Mouse (Mus musculus) limb, embryonic 11.5 days (tissue): ENCODE measurements around the gene Jun. TPM values are rescaled to one million over a fixed set of nuclear protein-coding genes. Genes with fewer than 3 reads are reported as not detected.

Source experiments
- ATAC-seq: fragments of 200-750 bp; cut with Nextera tagmentation; 2 replicates; pipeline ENCODE4 v1.8.0; 2017; ENCODE audit warnings: low read depth; ENCODE audit not compliant: insufficient number of reproducible peaks, low FRiP score, low TSS enrichment
- DNase-seq: peaks from one replicate; pipeline ENCODE4 v3.0.0-alpha.2; 2015; ENCODE audit warnings: low spot score
- H3K27ac ChIP-seq: fragments of 300-500 bp; sonication (generic); replicated peaks from 2 replicates; pipeline ENCODE4 v1.5.1; 2014; ENCODE audit warnings: low read depth, mild to moderate bottlenecking, low read length
- H3K27me3 ChIP-seq: fragments of 300-500 bp; sonication (generic); 2 replicates; pipeline ENCODE4 v1.6.1; 2014; ENCODE audit warnings: mild to moderate bottlenecking, low read length, mixed read lengths; ENCODE audit not compliant: control insufficient read depth, insufficient read depth
- H3K36me3 ChIP-seq: fragments of 300-500 bp; sonication (generic); 2 replicates; pipeline ENCODE4 v1.6.1; 2014; ENCODE audit warnings: mild to moderate bottlenecking, low read length, moderate library complexity, mixed read lengths; ENCODE audit not compliant: control insufficient read depth, insufficient read depth
- H3K4me1 ChIP-seq: fragments of 300-500 bp; sonication (generic); 2 replicates; pipeline ENCODE4 v1.6.1; 2014; ENCODE audit warnings: low read length, mixed read lengths; ENCODE audit not compliant: control insufficient read depth, insufficient read depth
- H3K4me2 ChIP-seq: fragments of 300-500 bp; sonication (generic); 2 replicates; pipeline ENCODE4 v1.6.1; 2014; ENCODE audit warnings: low read depth, mild to moderate bottlenecking, moderate library complexity; ENCODE audit not compliant: severe bottlenecking
- H3K4me3 ChIP-seq: fragments of 300-500 bp; sonication (generic); 2 replicates; pipeline ENCODE4 v1.5.1; 2014; ENCODE audit warnings: low read depth, low read length
- H3K9ac ChIP-seq: fragments of 300-500 bp; sonication (generic); 2 replicates; pipeline ENCODE4 v1.6.1; 2014; ENCODE audit warnings: mild to moderate bottlenecking, low read length
- H3K9me3 ChIP-seq: fragments of 300-500 bp; sonication (generic); 2 replicates; pipeline ENCODE4 v1.6.1; 2016; ENCODE audit warnings: low read length; ENCODE audit not compliant: control insufficient read depth
- WGBS: fragments of 180-500 bp; shearing (Covaris S2); extraction: QIAGEN DNeasy Blood & Tissue Kit; methylation state at CpG from one replicate; pipeline ENCODE4 v1.1.7; 2014; 5-methylcytosine and 5-hydroxymethylcytosine counted together
- polyA plus RNA-seq: library from polyadenylated mRNA; unstranded; fragments of >200 nt; fragmentation: Nextera tagmentation; extraction: Ambion mirVana; gene quantifications from 2 replicates; pipeline ENCODE4 v1.2.1, GENCODE M21; 2014

Gene Jun
- polyA plus RNA-seq, 1 experiment from 2014 or later = 42.7 TPM

GRCm38 (mm10) chr4:95038024-95038423 lies 14.0 kb downstream of the Jun start:
- Histone ChIP-seq H3K4me1 (no peaks in the 10 kb centered on the region), H3K4me3 (no peak overlapping the region), H3K4me2 (no peak overlapping the region), H3K27ac (no peak overlapping the region), H3K9ac (no peak overlapping the region), H3K36me3 (no peaks in the 10 kb centered on the region), H3K9me3 (no peaks in the 10 kb centered on the region), H3K27me3 (no peaks in the 10 kb centered on the region)
- 71% methylated on average over 5 of the region's 5 CpGs for WGBS
- no peak for ATAC-seq
- DNase-seq = no peak

- Histone ChIP-seq H3K27me3 (no peaks in the 10 kb centered on the region), H3K36me3 (no peaks in the 10 kb centered on the region), H3K4me3 (no peak overlapping the region), H3K4me1 (no peaks in the 10 kb centered on the region), H3K27ac (no peak overlapping the region), H3K9me3 (no peaks in the 10 kb centered on the region), H3K9ac (no peak overlapping the region), H3K4me2 (no peak overlapping the region)
- DNase-seq (no peak), ATAC-seq (no peak)
- WGBS = 57% methylated on average over 4 of the region's 4 CpGs
Measured at GRCm38 (mm10) chr4:95031158-95031557, 20.9 kb downstream of the Jun start.

- Histone ChIP-seq H3K4me2 (no peak overlapping the region), H3K9me3 (no peaks in the 10 kb centered on the region), H3K36me3 (no peaks in the 10 kb centered on the region), H3K4me3 (no peak overlapping the region), H3K27me3 (no peaks in the 10 kb centered on the region), H3K4me1 (no peaks in the 10 kb centered on the region), H3K27ac (no peak overlapping the region), H3K9ac (no peak overlapping the region)
- whole genome bisulfite sequencing = 85% methylated on average over 16 of the region's 16 CpGs
- no peak for ATAC-seq
- no peak for DNase-seq
Measured at GRCm38 (mm10) chr4:95025847-95026600, 26.0 kb downstream of the Jun start.

- DNase-seq = no peak
- no peak for ATAC-seq
Measured at GRCm38 (mm10) chr4:95023350-95023953, 28.6 kb downstream of the Jun start.

GRCm38 (mm10) chr4:95021649-95022637 lies 30.1 kb downstream of the Jun start:
- Histone ChIP-seq H3K4me1 (no peaks in the 10 kb centered on the region; the same call in 1 of the 2 replicates), H3K27ac (no peak overlapping the region), H3K9me3 (no peaks in the 10 kb centered on the region), H3K27me3 (no peaks in the 10 kb centered on the region), H3K9ac (no peak overlapping the region), H3K4me3 (no peak overlapping the region), H3K36me3 (no peaks in the 10 kb centered on the region), H3K4me2 (no peak overlapping the region)
- DNase-seq (no peak), ATAC-seq (no peak)
- WGBS = 82% methylated on average over 12 of the region's 12 CpGs

More at GRCm38 (mm10) chr4:95023350-95023953, 28.6 kb downstream of the Jun start:
- no peaks in the 10 kb centered on the region for H3K27me3 ChIP-seq
- H3K9me3 ChIP-seq = no peaks in the 10 kb centered on the region
- no peak overlapping the region for H3K27ac ChIP-seq
- H3K4me1 ChIP-seq = no peaks in the 10 kb centered on the region
- no peak overlapping the region for H3K9ac ChIP-seq
- 91% methylated on average over 12 of the region's 12 CpGs for WGBS
- H3K4me2 ChIP-seq = no peak overlapping the region
- no peak overlapping the region for H3K4me3 ChIP-seq
- H3K36me3 ChIP-seq = no peaks in the 10 kb centered on the region

GRCm38 (mm10) chr4:95020201-95020600 lies 31.8 kb downstream of the Jun start:
- H3K9me3 ChIP-seq = no peaks in the 10 kb centered on the region
- no peaks in the 10 kb centered on the region; the same call in 1 of the 2 replicates for H3K4me1 ChIP-seq
- ATAC-seq (no peak), DNase-seq (no peak)
- no peak overlapping the region for H3K9ac ChIP-seq
- H3K36me3 ChIP-seq = no peaks in the 10 kb centered on the region
- H3K27me3 ChIP-seq = no peaks in the 10 kb centered on the region
- no peak overlapping the region for H3K4me2 ChIP-seq
- H3K4me3 ChIP-seq = no peak overlapping the region
- 88% methylated on average over 2 of the region's 2 CpGs for WGBS
- H3K27ac ChIP-seq = no peak overlapping the region

GRCm38 (mm10) chr4:95018221-95018620 lies 33.8 kb downstream of the Jun start:
- 37% methylated on average over 7 of the region's 7 CpGs for WGBS
- H3K27ac ChIP-seq = no peak overlapping the region
- DNase-seq (no peak), ATAC-seq (no peak)
- H3K9me3 ChIP-seq = no peaks in the 10 kb centered on the region
- no peak overlapping the region for H3K9ac ChIP-seq
- H3K4me1 ChIP-seq = no peaks in the 10 kb centered on the region; the same call in 1 of the 2 replicates
- no peak overlapping the region for H3K4me2 ChIP-seq
- H3K4me3 ChIP-seq = no peak overlapping the region
- no peaks in the 10 kb centered on the region for H3K27me3 ChIP-seq
- H3K36me3 ChIP-seq = no peaks in the 10 kb centered on the region

DNA sequence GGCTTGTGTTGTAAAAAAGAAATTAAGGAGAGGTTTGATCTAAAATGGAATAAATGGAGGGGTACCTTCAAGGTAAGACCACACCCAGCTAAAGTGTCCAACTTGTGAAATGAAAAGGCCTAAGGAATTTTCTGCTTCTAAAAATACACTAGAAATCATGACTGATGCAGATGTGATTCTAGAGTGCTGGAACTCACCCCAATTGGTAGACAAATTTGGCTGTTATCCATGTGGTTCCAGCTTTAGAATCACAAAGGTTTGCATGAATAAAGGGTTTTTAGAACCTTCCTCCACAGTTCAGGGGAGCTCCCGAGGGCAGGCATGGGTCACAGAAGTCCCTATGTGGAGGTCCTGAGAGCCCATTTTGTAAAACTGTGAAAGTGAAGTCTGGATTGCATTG lies 39.3 kb downstream of the Jun start:
- no peak for DNase-seq

More for the DNA sequence above, 39.3 kb downstream of the Jun start:
- Histone ChIP-seq H3K36me3 (no peaks in the 10 kb centered on the region), H3K4me2 (no peak overlapping the region), H3K4me3 (no peak overlapping the region), H3K9ac (no peak overlapping the region), H3K4me1 (no peaks in the 10 kb centered on the region), H3K27ac (no peak overlapping the region), H3K27me3 (no peaks in the 10 kb centered on the region), H3K9me3 (no peaks in the 10 kb centered on the region)
- no peak for ATAC-seq
- 72% methylated on average over 1 of the region's 1 CpGs for WGBS
